Mouse (Mus musculus): ENCODE measurements around the gene Elmsan1. TPM values are rescaled to one million over a fixed set of nuclear protein-coding genes. Genes with fewer than 3 reads are reported as not detected.
A peak's percentile ranks its signal among the peaks of the same experiment; 100 is the strongest.

Elmsan1 gene
- polyA plus RNA-seq, 1 experiment, result 7.4 TPM

GRCm38 (mm10) chr12:84129931-84130330, 88.8 kb downstream of the Elmsan1 start:
- Histone ChIP-seq H3K4me1 (ENCODE audit: control insufficient read depth, insufficient read depth, low read length) (no peaks in the 10 kb centered on the region), H3K27me3 (replicated peaks; ENCODE audit: control insufficient read depth, insufficient read depth, low read length) (no peaks in the 10 kb centered on the region), H3K4me3 (ENCODE audit: insufficient read depth, low read depth, low read length) (no peak overlapping the region), H3K27ac (ENCODE audit: insufficient read depth, low read depth, low read length) (no peak overlapping the region), H3K36me3 (ENCODE audit: control insufficient read depth, insufficient read depth, low read length) (peaks cover 2% of the 10 kb centered on the region; the same call in 1 of the 2 replicates)
- 92% methylated on average over 8 of the region's 8 CpGs for WGBS
- DNase-seq, result no peak
- TF ChIP-seq POLR2A (IDR thresholded peaks at IDR 0.05; ENCODE audit: low read depth, low read length), result no peak
- TF ChIP-seq CTCF (conservative IDR thresholded peaks at IDR 0.05; ENCODE audit: insufficient read depth, insufficient read length, low read depth, low read length), result no peak

- Histone ChIP-seq H3K36me3 (ENCODE audit: control insufficient read depth, insufficient read depth, low read length) (peaks cover 2% of the 10 kb centered on the region; the same call in 1 of the 2 replicates), H3K4me3 (ENCODE audit: insufficient read depth, low read depth, low read length) (no peak overlapping the region), H3K4me1 (ENCODE audit: control insufficient read depth, insufficient read depth, low read length) (no peaks in the 10 kb centered on the region), H3K27ac (ENCODE audit: insufficient read depth, low read depth, low read length) (no peak overlapping the region), H3K27me3 (replicated peaks; ENCODE audit: control insufficient read depth, insufficient read depth, low read length) (no peaks in the 10 kb centered on the region)
- WGBS, result 92% methylated on average over 6 of the region's 6 CpGs
- no peak for TF ChIP-seq CTCF (conservative IDR thresholded peaks at IDR 0.05; ENCODE audit: insufficient read depth, insufficient read length, low read depth, low read length)
- TF ChIP-seq POLR2A (IDR thresholded peaks at IDR 0.05; ENCODE audit: low read depth, low read length), result no peak
- no peak for DNase-seq
These were observed 90.1 kb downstream of the Elmsan1 start for GRCm38 (mm10) chr12:84128576-84128975.

DNA sequence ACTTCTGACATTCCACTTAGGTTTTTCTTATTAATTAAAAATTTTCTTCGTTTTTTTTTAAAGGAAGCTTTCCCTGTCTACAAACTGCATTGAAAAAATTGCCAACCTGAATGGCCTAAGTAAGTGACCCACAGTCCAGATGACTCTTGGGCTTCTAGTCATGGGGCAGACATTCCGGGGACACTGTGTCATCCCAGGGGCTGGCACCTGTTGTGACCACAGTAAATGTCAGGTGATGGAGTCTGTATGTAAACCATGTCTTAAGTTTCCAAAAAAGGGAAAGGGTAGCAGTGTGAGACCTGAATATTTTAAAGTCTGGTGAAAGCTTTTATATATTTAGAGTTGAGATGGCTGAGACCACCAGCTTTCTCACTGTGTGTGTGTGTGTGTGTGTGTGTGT, 91.8 kb downstream of the Elmsan1 start:
- no peak overlapping the region for H3K27ac ChIP-seq (ENCODE audit: insufficient read depth, low read depth, low read length)
- no peak for DNase-seq
- 91% methylated on average over 2 of the region's 2 CpGs for WGBS
- H3K36me3 ChIP-seq (ENCODE audit: control insufficient read depth, insufficient read depth, low read length), result peaks cover 2% of the 10 kb centered on the region; the same call in 1 of the 2 replicates
- H3K4me1 ChIP-seq (ENCODE audit: control insufficient read depth, insufficient read depth, low read length), result no peaks in the 10 kb centered on the region
- no peak overlapping the region for H3K4me3 ChIP-seq (ENCODE audit: insufficient read depth, low read depth, low read length)
- H3K27me3 ChIP-seq (replicated peaks; ENCODE audit: control insufficient read depth, insufficient read depth, low read length), result no peaks in the 10 kb centered on the region
- no peak for TF ChIP-seq POLR2A (IDR thresholded peaks at IDR 0.05; ENCODE audit: low read depth, low read length)

GRCm38 (mm10) chr12:84125892-84126291, 92.8 kb downstream of the Elmsan1 start:
- Histone ChIP-seq H3K27ac (ENCODE audit: insufficient read depth, low read depth, low read length) (no peak overlapping the region), H3K4me3 (ENCODE audit: insufficient read depth, low read depth, low read length) (no peak overlapping the region), H3K27me3 (replicated peaks; ENCODE audit: control insufficient read depth, insufficient read depth, low read length) (no peaks in the 10 kb centered on the region), H3K4me1 (ENCODE audit: control insufficient read depth, insufficient read depth, low read length) (no peaks in the 10 kb centered on the region), H3K36me3 (ENCODE audit: control insufficient read depth, insufficient read depth, low read length) (peaks cover 2% of the 10 kb centered on the region; the same call in 1 of the 2 replicates)
- TF ChIP-seq CTCF (conservative IDR thresholded peaks at IDR 0.05; ENCODE audit: insufficient read depth, insufficient read length, low read depth, low read length) (no peak), POLR2A (IDR thresholded peaks at IDR 0.05; ENCODE audit: low read depth, low read length) (no peak)
- DNase-seq, result no peak
- 71% methylated on average over 12 of the region's 12 CpGs for WGBS

- H3K4me3 ChIP-seq (ENCODE audit: insufficient read depth, low read depth, low read length), result no peak overlapping the region
- 93% methylated on average over 5 of the region's 5 CpGs for WGBS
- no peak overlapping the region for H3K27ac ChIP-seq (ENCODE audit: insufficient read depth, low read depth, low read length)
- no peaks in the 10 kb centered on the region for H3K36me3 ChIP-seq (ENCODE audit: control insufficient read depth, insufficient read depth, low read length)
- H3K4me1 ChIP-seq (ENCODE audit: control insufficient read depth, insufficient read depth, low read length), result peaks cover 6% of the 10 kb centered on the region; the same call in 1 of the 2 replicates
- no peak for DNase-seq
- no peaks in the 10 kb centered on the region for H3K27me3 ChIP-seq (replicated peaks; ENCODE audit: control insufficient read depth, insufficient read depth, low read length)
- TF ChIP-seq POLR2A (IDR thresholded peaks at IDR 0.05; ENCODE audit: low read depth, low read length), result no peak
- no peak for TF ChIP-seq CTCF (conservative IDR thresholded peaks at IDR 0.05; ENCODE audit: insufficient read depth, insufficient read length, low read depth, low read length)
These were observed 99.1 kb downstream of the Elmsan1 start for GRCm38 (mm10) chr12:84119584-84119983.

- Histone ChIP-seq H3K36me3 (ENCODE audit: control insufficient read depth, insufficient read depth, low read length) (no peaks in the 10 kb centered on the region), H3K4me3 (ENCODE audit: insufficient read depth, low read depth, low read length) (peak within 1 kb of the TSS; percentile 96), H3K27ac (ENCODE audit: insufficient read depth, low read depth, low read length) (peak within 1 kb of the TSS; percentile 9; the same call in 1 of the 2 replicates), H3K27me3 (replicated peaks; ENCODE audit: control insufficient read depth, insufficient read depth, low read length) (no peaks in the 10 kb centered on the region), H3K4me1 (ENCODE audit: control insufficient read depth, insufficient read depth, low read length) (peaks cover 6% of the 10 kb centered on the region; the same call in 1 of the 2 replicates)
- DNase-seq, result peak; percentile 94
- WGBS, result 3% methylated on average over 32 of the region's 35 CpGs
- no peak for TF ChIP-seq POLR2A (IDR thresholded peaks at IDR 0.05; ENCODE audit: low read depth, low read length)
- TF ChIP-seq CTCF (conservative IDR thresholded peaks at IDR 0.05; ENCODE audit: insufficient read depth, insufficient read length, low read depth, low read length), result no peak
These were observed 104.3 kb downstream of the Elmsan1 start, which contains the start of gene Dnal1 for GRCm38 (mm10) chr12:84114153-84114994. TSS of gene Dnal1 (plus strand) at chr12:84114366.

GRCm38 (mm10) chr12:84113676-84114075, 105.0 kb downstream of the Elmsan1 start:
- H3K27ac ChIP-seq (ENCODE audit: insufficient read depth, low read depth, low read length), result no peak overlapping the region
- DNase-seq, result no peak
- H3K27me3 ChIP-seq (replicated peaks; ENCODE audit: control insufficient read depth, insufficient read depth, low read length), result no peaks in the 10 kb centered on the region
- TF ChIP-seq POLR2A (IDR thresholded peaks at IDR 0.05; ENCODE audit: low read depth, low read length) (no peak), CTCF (conservative IDR thresholded peaks at IDR 0.05; ENCODE audit: insufficient read depth, insufficient read length, low read depth, low read length) (no peak)
- H3K4me1 ChIP-seq (ENCODE audit: control insufficient read depth, insufficient read depth, low read length), result peaks cover 6% of the 10 kb centered on the region; the same call in 1 of the 2 replicates
- WGBS, result 27% methylated on average over 6 of the region's 6 CpGs
- no peak overlapping the region for H3K4me3 ChIP-seq (ENCODE audit: insufficient read depth, low read depth, low read length)
- H3K36me3 ChIP-seq (ENCODE audit: control insufficient read depth, insufficient read depth, low read length), result no peaks in the 10 kb centered on the region

All from kidney, adult 2 months (tissue).